Mouse (Mus musculus) hindbrain, embryonic 10.5 days (tissue): ENCODE data around the gene Scgb1a1. TPM values are rescaled to one million over a fixed set of nuclear protein-coding genes. Genes with fewer than 3 reads are reported as not detected.

ENCODE experiments used
- DNase-seq: peaks from one replicate; pipeline ENCODE4 v3.0.0-alpha.2; 2017; ENCODE audit warnings: low spot score
- H3K27ac ChIP-seq: fragments of 300-500 bp; sonication (generic); 2 replicates; pipeline ENCODE4 v1.5.1; 2016; ENCODE audit warnings: mild to moderate bottlenecking, moderate library complexity
- H3K27me3 ChIP-seq: fragments of 300-500 bp; sonication (generic); 2 replicates; pipeline ENCODE4 v1.6.1; 2016; ENCODE audit warnings: mild to moderate bottlenecking; ENCODE audit not compliant: poor library complexity, insufficient read depth, severe bottlenecking
- H3K36me3 ChIP-seq: fragments of 300-500 bp; sonication (generic); 2 replicates; pipeline ENCODE4 v1.6.1; 2016; ENCODE audit warnings: mild to moderate bottlenecking, moderate library complexity
- H3K4me1 ChIP-seq: fragments of 300-500 bp; sonication (generic); replicated peaks from 2 replicates; pipeline ENCODE4 v1.6.1; 2016; ENCODE audit warnings: mild to moderate bottlenecking
- H3K4me3 ChIP-seq: fragments of 300-500 bp; sonication (generic); 2 replicates; pipeline ENCODE4 v1.5.1; 2016; ENCODE audit warnings: mild to moderate bottlenecking, moderate library complexity
- H3K9me3 ChIP-seq: fragments of 300-500 bp; sonication (generic); 2 replicates; pipeline ENCODE4 v1.6.1; 2016; ENCODE audit warnings: mild to moderate bottlenecking, moderate library complexity
- WGBS: fragments of 180-500 bp; shearing (Covaris S2); methylation state at CpG from one replicate; pipeline ENCODE4 v1.1.7; 2016; 5-methylcytosine and 5-hydroxymethylcytosine counted together
- polyA plus RNA-seq: library from polyadenylated mRNA; unstranded; fragments of >200 nt; fragmentation: Nextera tagmentation; extraction: Ambion mirVana; gene quantifications from 2 replicates; pipeline ENCODE4 v1.2.1, GENCODE M21; 2016

Scgb1a1 gene
- polyA plus RNA-seq, 1 experiment from 2014 or later, result not detected

DNA sequence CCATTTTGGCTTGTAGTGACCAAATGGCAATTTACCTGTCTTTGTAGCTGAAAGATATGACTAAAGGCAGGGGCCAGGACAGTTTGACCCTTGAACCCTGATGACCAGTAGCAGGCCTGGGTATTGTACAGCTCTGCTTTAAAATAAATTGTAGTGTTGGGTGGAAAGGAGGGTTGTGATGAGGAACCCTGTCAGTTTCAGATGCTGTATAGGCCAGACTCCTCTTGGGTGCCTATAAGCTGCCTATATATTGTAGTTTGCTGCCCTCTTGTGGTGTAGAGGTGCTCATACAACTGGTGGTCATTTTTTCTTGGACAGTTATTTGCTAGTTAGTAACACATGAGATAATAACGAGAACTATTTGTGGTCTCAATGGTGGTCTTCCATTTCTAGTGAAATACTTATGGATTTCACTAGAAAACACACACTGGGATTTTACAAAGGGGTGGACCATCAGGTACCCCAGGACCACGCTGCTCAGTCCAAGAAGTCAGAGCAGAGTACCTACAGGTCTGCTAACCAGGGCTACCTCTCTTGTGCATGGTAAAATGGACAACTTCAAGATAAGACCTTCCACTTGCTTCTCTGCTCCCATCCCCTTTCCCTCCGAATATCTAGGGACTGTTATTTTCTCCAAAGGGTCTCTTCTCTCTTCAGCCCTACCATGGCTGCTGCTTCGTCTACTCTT lies 22.6 kb upstream of the Scgb1a1 start:
- DNase-seq, result peak; percentile 28
- Histone ChIP-seq H3K4me1 (peaks cover 16% of the 10 kb centered on the region), H3K4me3 (no peak overlapping the region), H3K36me3 (peaks cover 19% of the 10 kb centered on the region; the same call in 1 of the 2 replicates), H3K9me3 (no peaks in the 10 kb centered on the region), H3K27me3 (no peaks in the 10 kb centered on the region), H3K27ac (no peak overlapping the region)
- 53% methylated on average over 4 of the region's 4 CpGs for WGBS

DNA sequence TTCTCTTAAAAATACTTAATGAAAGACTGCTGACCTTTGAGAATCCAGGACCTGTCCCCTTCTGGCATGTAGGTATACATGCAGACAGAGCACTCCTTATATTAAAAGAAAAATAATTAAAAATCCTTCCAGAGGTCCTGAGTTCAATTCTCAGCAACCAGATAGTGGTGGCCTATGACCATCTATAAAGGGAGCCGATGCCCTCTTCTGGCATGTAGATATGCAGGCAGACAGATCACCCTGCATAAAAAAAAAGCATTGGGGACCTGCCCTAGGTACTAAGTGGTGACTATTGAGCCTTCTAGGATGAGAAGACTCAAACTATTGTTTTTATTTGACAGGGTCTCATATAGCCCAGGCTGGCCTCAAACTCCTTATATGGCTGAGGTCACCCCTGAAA lies 20.8 kb upstream of the Scgb1a1 start:
- no peaks in the 10 kb centered on the region for H3K9me3 ChIP-seq
- no peak overlapping the region for H3K27ac ChIP-seq
- 81% methylated on average over 1 of the region's 1 CpGs for WGBS
- H3K36me3 ChIP-seq, result peaks cover 13% of the 10 kb centered on the region; the same call in 1 of the 2 replicates
- DNase-seq, result no peak
- H3K4me1 ChIP-seq, result peaks cover 18% of the 10 kb centered on the region
- H3K27me3 ChIP-seq, result no peaks in the 10 kb centered on the region
- no peak overlapping the region for H3K4me3 ChIP-seq

DNA sequence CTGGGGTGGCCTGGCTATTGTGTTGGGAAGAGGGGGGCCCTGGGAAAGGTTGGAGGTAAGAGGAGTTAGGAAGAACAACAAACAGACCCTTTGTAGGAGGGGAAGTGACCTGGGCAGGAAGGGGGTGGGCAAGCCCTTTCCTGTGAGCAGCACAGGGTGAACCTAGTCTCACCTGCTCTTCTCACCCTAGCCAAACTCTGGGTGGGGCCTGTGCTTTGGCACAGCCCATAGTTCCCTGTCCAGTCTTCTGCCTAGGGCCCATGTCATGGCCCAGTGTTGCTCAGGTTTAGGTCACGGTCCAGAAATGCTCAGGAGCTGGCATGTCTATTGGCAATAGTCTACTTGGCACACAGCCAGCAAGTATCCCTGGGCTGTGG lies 19.6 kb upstream of the Scgb1a1 start:
- H3K27ac ChIP-seq, result no peak overlapping the region
- no peaks in the 10 kb centered on the region for H3K9me3 ChIP-seq
- H3K4me3 ChIP-seq, result no peak overlapping the region
- WGBS, result 91% methylated on average over 1 of the region's 1 CpGs
- 0 out of 2 replicates have a peak, but pooled peaks cover 4% of the 10 kb centered on the region for H3K36me3 ChIP-seq
- no peak for DNase-seq
- H3K4me1 ChIP-seq, result peaks cover 18% of the 10 kb centered on the region
- no peaks in the 10 kb centered on the region for H3K27me3 ChIP-seq

DNA sequence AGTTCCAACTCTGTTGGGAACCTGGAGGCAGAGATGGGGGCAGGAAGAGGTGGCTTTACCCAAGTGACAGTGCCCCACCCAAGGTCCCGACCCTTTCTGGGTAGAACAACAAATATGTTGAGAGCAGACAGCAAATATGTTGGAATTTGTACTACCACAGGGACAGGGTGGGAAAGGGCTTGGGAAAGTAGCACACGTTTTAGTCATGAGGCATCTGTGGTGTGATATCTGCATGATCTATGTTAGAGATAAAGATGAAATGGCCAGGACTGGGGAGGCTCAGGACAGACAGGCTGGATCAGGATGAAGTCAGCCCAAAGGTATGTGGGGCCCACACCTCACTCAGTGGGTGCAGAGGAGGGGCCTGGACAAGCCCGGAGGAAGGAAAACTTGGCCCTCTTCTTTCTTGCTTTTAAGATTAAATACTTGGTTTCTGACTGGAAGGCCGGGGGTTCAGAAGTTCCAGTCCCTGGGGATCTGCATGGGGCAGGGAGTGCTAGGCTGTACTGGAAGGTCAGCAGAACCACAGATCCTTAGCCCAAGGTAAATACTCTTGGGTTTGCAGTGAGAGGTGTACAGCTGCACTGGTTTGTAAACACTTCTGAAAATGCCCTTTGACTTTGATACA lies 19.1 kb upstream of the Scgb1a1 start:
- Histone ChIP-seq H3K4me1 (peaks cover 18% of the 10 kb centered on the region), H3K27ac (no peak overlapping the region; the same call in 1 of the 2 replicates), H3K27me3 (no peaks in the 10 kb centered on the region), H3K9me3 (no peaks in the 10 kb centered on the region), H3K36me3 (no peaks in the 10 kb centered on the region), H3K4me3 (no peak overlapping the region)
- DNase-seq, result no peak
- 53% methylated on average over 4 of the region's 4 CpGs for WGBS

DNA sequence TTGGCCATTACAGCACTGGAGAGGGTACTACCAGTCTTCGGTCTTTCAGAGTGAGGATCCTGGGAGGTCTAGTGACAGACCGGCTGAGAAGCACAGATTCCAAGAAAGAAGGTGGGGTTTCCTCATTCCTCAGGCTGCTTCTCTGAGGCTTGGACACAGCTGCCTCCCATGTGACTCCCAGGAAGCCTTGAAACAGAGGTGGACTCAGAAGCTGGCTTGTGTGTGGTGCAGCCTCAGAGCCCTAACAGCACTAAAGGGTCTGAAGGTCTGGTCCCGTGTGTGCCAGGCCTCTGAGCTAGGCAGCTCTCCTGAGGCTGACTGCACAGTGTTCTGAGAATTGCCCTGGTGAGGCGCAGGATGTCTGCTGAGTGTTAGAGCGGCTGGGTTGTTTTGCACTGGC lies 18.3 kb upstream of the Scgb1a1 start:
- no peaks in the 10 kb centered on the region for H3K27me3 ChIP-seq
- no peaks in the 10 kb centered on the region for H3K36me3 ChIP-seq
- DNase-seq, result no peak
- no peaks in the 10 kb centered on the region for H3K9me3 ChIP-seq
- H3K4me1 ChIP-seq, result peaks cover 18% of the 10 kb centered on the region
- no peak overlapping the region for H3K4me3 ChIP-seq
- H3K27ac ChIP-seq, result peak overlapping the region; percentile 62
- 70% methylated on average over 5 of the region's 5 CpGs for WGBS

DNA sequence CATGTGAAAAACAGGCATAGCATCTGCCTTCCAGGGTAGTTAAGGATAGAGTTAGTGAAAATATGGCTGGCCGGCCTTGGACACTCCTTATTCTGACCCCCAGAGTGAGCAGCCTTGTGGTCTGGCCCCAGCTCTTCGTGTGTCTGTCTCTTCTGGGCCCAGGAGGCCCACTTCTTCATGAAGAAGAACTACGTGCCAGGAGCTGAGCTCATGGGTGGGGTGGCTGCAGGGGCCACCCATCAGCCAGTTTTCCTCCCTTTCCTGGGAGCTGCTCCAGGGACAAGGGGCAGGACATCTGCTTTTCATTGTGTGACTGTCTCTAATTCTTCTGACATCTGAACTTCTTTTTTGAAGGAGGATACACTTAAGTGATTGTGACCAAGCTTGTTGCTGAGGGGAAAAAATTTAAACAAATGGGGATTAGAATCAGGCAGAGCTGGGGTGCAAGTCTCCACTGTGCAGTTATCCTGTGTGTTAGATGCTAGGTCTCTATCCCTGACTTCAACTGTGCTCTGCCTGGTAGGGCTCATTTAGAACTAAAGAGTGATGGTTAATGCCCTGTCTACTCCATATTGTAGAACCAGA lies 17.4 kb upstream of the Scgb1a1 start:
- Histone ChIP-seq H3K9me3 (no peaks in the 10 kb centered on the region), H3K36me3 (no peaks in the 10 kb centered on the region), H3K4me1 (peaks cover 22% of the 10 kb centered on the region), H3K27ac (no peak overlapping the region), H3K27me3 (no peaks in the 10 kb centered on the region), H3K4me3 (no peak overlapping the region)
- 72% methylated on average over 3 of the region's 3 CpGs for WGBS
- no peak for DNase-seq

DNA sequence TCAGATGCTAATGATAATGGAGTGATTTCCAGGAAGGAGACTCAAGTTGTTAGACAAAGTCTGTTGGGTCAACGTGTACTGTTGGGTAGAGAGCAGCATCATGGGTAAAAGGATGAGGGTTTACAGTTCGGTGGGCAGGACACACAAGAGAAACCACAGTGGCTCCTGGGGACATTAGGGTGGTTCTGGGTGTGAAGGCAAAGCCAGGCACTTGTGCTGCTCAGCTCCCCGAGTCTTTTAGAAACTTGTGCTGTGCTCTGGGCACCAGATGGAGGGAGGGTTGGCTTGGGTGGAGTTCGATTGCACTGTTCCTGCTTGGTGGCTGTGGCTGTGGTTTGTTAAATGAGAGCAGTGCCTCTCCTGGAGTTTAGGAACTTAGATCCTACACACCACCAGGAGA lies 16.2 kb upstream of the Scgb1a1 start:
- H3K4me1 ChIP-seq, result peaks cover 22% of the 10 kb centered on the region
- H3K27ac ChIP-seq, result no peak overlapping the region
- no peaks in the 10 kb centered on the region for H3K9me3 ChIP-seq
- H3K27me3 ChIP-seq, result no peaks in the 10 kb centered on the region
- DNase-seq, result no peak
- H3K4me3 ChIP-seq, result no peak overlapping the region
- no peaks in the 10 kb centered on the region for H3K36me3 ChIP-seq
- WGBS, result 81% methylated on average over 4 of the region's 4 CpGs

DNA sequence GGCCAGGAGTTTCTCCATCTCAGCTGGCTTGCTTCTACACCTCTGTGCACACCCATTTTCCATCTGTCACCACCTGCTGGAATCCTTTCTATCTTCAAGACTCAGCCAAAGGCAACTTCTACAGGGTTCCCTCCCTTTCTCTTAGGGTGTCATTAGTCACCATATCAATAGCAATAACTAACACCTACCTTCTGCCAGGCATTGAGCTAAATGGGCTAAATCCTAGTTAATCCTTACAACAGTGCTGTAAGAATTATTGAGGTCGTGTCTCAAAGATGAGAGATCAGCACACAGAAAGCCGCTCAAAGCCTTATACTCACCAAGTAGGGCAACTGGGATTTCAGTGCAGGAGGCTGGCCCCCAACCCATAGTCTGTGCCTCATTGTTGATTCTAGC lies 13.3 kb upstream of the Scgb1a1 start:
- Histone ChIP-seq H3K27me3 (no peaks in the 10 kb centered on the region), H3K4me3 (no peak overlapping the region), H3K27ac (no peak overlapping the region), H3K36me3 (no peaks in the 10 kb centered on the region), H3K4me1 (peaks cover 6% of the 10 kb centered on the region), H3K9me3 (no peaks in the 10 kb centered on the region)
- no peak for DNase-seq
- WGBS, result 79% methylated on average over 2 of the region's 2 CpGs

DNA sequence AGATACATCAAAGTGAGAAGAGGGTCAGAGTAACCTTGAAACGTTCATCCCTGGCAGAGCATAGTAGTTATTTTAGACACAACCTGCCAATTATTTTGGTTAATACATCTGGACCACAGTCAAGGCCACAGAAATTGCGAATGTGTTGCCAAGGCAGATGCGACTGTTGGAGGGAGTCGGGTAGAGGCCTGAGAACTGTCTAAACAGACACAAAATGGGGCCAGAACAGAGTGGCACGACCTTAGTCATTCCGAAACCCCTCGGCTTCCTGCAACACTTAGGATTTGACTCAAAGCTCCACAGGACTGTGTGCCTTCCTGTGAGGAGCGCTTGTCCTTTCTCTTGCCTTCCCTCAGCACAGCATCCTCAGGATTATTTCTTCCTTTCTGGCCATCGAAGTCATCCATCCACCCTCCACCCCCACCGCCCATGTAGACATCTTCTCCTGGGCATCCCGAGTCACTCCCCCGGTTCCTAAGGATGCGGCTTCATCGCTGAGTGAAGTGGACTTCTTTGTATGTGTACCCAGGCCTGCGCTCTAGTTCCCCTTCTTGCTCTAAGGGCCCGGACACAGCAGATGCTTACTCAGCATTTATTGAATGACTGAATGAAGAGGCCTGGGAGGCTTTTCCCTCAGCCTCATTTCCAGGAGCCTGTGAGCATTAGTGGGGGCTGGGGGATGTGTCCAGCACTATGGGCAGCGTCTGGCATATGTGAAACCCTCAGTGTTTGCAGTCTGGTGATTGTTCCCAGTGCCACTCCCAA lies 12.7 kb upstream of the Scgb1a1 start:
- 88% methylated on average over 17 of the region's 17 CpGs for WGBS
- Histone ChIP-seq H3K4me3 (no peak overlapping the region), H3K9me3 (no peaks in the 10 kb centered on the region), H3K27me3 (no peaks in the 10 kb centered on the region), H3K27ac (no peak overlapping the region), H3K36me3 (no peaks in the 10 kb centered on the region), H3K4me1 (0 out of 2 replicates have a peak, but pooled peaks cover 6% of the 10 kb centered on the region)
- no peak for DNase-seq

DNA sequence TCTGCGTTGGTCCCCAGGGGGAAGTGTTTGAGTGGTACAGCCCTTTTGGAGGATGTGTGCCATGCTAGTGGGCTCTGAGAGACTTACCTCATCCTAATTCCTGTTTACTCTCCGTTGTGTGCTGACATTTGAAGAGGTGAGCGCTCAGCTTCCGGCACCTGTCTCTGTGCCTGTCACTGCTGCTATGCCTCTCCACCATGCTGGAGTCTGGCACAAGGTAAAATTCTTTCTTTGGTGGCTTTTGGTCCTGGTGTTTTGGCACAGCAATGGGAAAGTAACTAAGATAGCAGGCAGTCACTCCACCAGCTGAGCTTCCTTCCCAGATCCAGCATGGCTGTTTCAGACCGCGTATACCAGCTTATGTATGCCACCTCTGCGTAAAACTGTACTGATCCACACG lies 12.0 kb upstream of the Scgb1a1 start:
- 90% methylated on average over 8 of the region's 8 CpGs for WGBS

DNA sequence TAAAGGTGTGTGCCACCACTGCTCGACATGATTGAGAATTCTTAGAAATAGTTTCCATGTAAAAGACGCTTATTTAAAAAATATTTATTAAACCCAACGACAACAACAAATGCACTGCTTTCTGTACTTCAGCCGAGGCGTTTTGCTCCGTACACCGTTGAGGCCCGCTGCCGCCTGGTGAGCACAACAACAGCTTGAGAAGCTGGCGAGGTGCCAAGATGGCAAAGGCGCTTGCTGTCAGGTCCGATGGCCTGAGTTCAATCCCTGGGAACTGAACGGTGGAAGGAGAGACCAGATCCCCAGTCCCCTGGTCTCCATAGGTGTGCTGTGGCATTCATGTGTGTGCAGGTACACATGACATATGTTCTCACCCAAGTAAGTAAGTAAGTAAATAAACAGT lies 9.7 kb upstream of the Scgb1a1 start:
- Histone ChIP-seq H3K36me3 (no peaks in the 10 kb centered on the region), H3K9me3 (no peaks in the 10 kb centered on the region), H3K27me3 (no peaks in the 10 kb centered on the region), H3K27ac (no peak overlapping the region), H3K4me3 (no peak overlapping the region), H3K4me1 (0 out of 2 replicates have a peak, but pooled peaks cover 4% of the 10 kb centered on the region)
- 91% methylated on average over 13 of the region's 13 CpGs for WGBS
- no peak for DNase-seq

More for the DNA sequence above, 12.0 kb upstream of the Scgb1a1 start:
- H3K4me3 ChIP-seq, result no peak overlapping the region
- H3K4me1 ChIP-seq, result 0 out of 2 replicates have a peak, but pooled peaks cover 4% of the 10 kb centered on the region
- no peak overlapping the region for H3K27ac ChIP-seq
- no peaks in the 10 kb centered on the region for H3K27me3 ChIP-seq
- no peaks in the 10 kb centered on the region for H3K36me3 ChIP-seq
- no peaks in the 10 kb centered on the region for H3K9me3 ChIP-seq
- DNase-seq, result no peak

DNA sequence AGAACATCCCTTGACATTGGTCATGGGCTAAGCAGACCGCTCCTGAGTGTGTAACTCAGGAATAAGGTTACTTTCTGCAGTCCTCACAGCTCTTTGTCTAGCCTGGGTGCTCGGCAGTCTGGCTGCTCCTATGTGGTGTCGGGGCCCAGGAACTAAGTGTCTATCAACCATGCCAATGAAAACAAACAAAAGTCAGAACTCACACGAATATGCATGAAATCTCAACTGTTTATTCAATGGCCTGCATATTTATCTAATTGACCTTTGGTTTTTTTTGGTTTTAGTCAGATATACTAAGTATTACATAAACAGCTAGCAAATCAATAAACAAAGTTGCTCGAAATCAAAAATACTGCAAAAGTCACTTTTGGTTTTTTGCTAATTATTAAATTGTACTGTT lies 7.4 kb upstream of the Scgb1a1 start:
- DNase-seq, result no peak
- Histone ChIP-seq H3K36me3 (no peaks in the 10 kb centered on the region), H3K27ac (no peak overlapping the region), H3K4me3 (no peak overlapping the region), H3K4me1 (no peaks in the 10 kb centered on the region), H3K9me3 (no peaks in the 10 kb centered on the region), H3K27me3 (no peaks in the 10 kb centered on the region)
- 70% methylated on average over 5 of the region's 5 CpGs for WGBS

DNA sequence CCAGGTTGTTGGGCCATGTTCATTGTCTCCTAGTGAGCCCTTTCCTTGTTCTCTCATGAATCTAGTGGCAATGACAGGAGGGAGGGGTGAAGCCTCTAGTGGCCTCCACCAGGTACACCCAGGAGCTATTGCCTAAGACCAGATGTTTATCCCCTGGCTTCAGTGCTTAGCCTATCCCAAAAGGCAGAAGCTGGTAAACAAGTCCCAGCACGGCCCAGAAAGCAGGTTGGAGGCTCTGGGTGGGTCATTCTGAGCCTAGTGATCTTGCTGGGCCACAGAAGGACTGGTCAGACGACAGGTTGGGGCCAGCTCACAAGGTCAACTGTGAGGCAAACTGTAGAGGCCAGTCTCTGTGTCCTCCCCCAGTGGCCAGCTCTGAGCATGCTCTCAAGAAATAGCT lies 3.0 kb upstream of the Scgb1a1 start:
- H3K36me3 ChIP-seq, result no peaks in the 10 kb centered on the region
- no peaks in the 10 kb centered on the region for H3K4me1 ChIP-seq
- H3K4me3 ChIP-seq, result no peak overlapping the region
- no peak overlapping the region for H3K27ac ChIP-seq
- H3K9me3 ChIP-seq, result no peaks in the 10 kb centered on the region
- no peaks in the 10 kb centered on the region for H3K27me3 ChIP-seq
- 60% methylated on average over 2 of the region's 2 CpGs for WGBS
- DNase-seq, result no peak
